Mouse (Mus musculus): ENCODE results near the gene Grk1. TPM values are rescaled to one million over a fixed set of nuclear protein-coding genes. Genes with fewer than 3 reads are reported as not detected.

Grk1 gene
- polyA plus RNA-seq, 1 experiment from 2014 or later, result not detected

Other genes starting within 250 kb of the Grk1 start
- gene Lamp1, start 245.9 kb upstream of the Grk1 start, polyA plus RNA-seq (2014; fragmentation: Nextera tagmentation; extraction: Ambion mirVana), result 261 and 286 TPM in 2 replicates
- 12.9 and 13.0 TPM in 2 replicates for gene Grtp1, start 204.5 kb upstream of the Grk1 start, polyA plus RNA-seq (2014; fragmentation: Nextera tagmentation; extraction: Ambion mirVana)
- gene Adprhl1, start 150.9 kb upstream of the Grk1 start, polyA plus RNA-seq (2014; fragmentation: Nextera tagmentation; extraction: Ambion mirVana), result 0.26 and 0.32 TPM in 2 replicates
- gene Dcun1d2, start 117.0 kb upstream of the Grk1 start, polyA plus RNA-seq (2014; fragmentation: Nextera tagmentation; extraction: Ambion mirVana), result 30.2 and 32.5 TPM in 2 replicates
- 36.0 and 37.1 TPM in 2 replicates for gene Tmco3, start 116.9 kb upstream of the Grk1 start, polyA plus RNA-seq (2014; fragmentation: Nextera tagmentation; extraction: Ambion mirVana)
- 175 and 188 TPM in 2 replicates for gene Tfdp1, start 66.3 kb upstream of the Grk1 start, polyA plus RNA-seq (2014; fragmentation: Nextera tagmentation; extraction: Ambion mirVana)
- gene Atp4b, start 8.3 kb upstream of the Grk1 start, polyA plus RNA-seq (2014; fragmentation: Nextera tagmentation; extraction: Ambion mirVana), result 0.11 TPM in 1 of 2 replicates, not detected in the other
- not detected in 2 replicates for gene Tmem255b, start 30.1 kb downstream of the Grk1 start, polyA plus RNA-seq (2014; fragmentation: Nextera tagmentation; extraction: Ambion mirVana)
- 5.9 and 9.8 TPM in 2 replicates for gene Gas6, start 89.4 kb downstream of the Grk1 start, polyA plus RNA-seq (2014; fragmentation: Nextera tagmentation; extraction: Ambion mirVana)
- not detected in 2 replicates for gene 1700029H14Rik, start 157.4 kb downstream of the Grk1 start, polyA plus RNA-seq (2014; fragmentation: Nextera tagmentation; extraction: Ambion mirVana)

All from hindbrain, embryonic 11.5 days (tissue).